Mouse (Mus musculus) megakaryocyte, embryonic 14.5 days (primary cell): ENCODE data around the gene Itgam.

Source experiments
- FLI1 ChIP-seq: IDR thresholded peaks from 2 replicates; pipeline ENCODE4 v1.6.1; 2012; ENCODE audit warnings: low read length, inconsistent platforms, mixed read lengths
- GATA1 ChIP-seq: IDR thresholded peaks from 3 replicates; pipeline ENCODE4 v1.6.1; 2012; ENCODE audit warnings: mixed read lengths, low read length, inconsistent platforms, borderline replicate concordance

- TF ChIP-seq GATA1: no peak
- TF ChIP-seq FLI1: no peak
These were observed 11.7 kb upstream of the Itgam start for GRCm38 (mm10) chr7:128050739-128051138.
